Comparison of ENCODE assay signal across 25 mouse cellular contexts in genomic region chr8:61865365-61865764, GRCm38 (mm10). TPM values are rescaled to one million over a fixed set of nuclear protein-coding genes. Genes with fewer than 3 reads are reported as not detected.
DNase-seq lines count a peak whose midpoint lies in the region; ATAC-seq and TF ChIP-seq lines count a peak whose summit lies in the region.
"Had no signal": no experiment of that assay in that cellular context is flagged by ENCODE, and none has a peak within 500 bp of the region (broad histone marks: within the 10 kb centered on the region; RNA-seq: fewer than 3 reads in every experiment).

No protein-coding gene starts in this region.

- no peaks in the 10 kb centered on the region for H3K27me3 ChIP-seq in forebrain, embryonic 14.5 days (replicated peaks; ENCODE audit: control insufficient read depth, insufficient read depth, low read length)
- H3K27me3 ChIP-seq in forebrain, embryonic 11.5 days (ENCODE audit: control insufficient read depth, insufficient read depth, low read length): no peaks in the 10 kb centered on the region
- no peaks in the 10 kb centered on the region for H3K27me3 ChIP-seq in forebrain, postnatal 0 days (ENCODE audit: insufficient read depth, low read length)
- no peaks in the 10 kb centered on the region for H3K27me3 ChIP-seq in forebrain, embryonic 10.5 days (ENCODE audit: poor library complexity, severe bottlenecking)
- no peaks in the 10 kb centered on the region for H3K27me3 ChIP-seq in kidney, adult 2 months (replicated peaks; ENCODE audit: control insufficient read depth, insufficient read depth, low read length)
- H3K27me3 ChIP-seq in kidney, embryonic 15.5 days: no peaks in the 10 kb centered on the region
- H3K27me3 ChIP-seq: embryonic facial prominence, embryonic 13.5 days; hindbrain, embryonic 12.5 days; intestine, embryonic 15.5 days had no signal

- DNase-seq in forebrain, embryonic 14.5 days (ENCODE audit: low spot score): peak; percentile 58
- no peak for DNase-seq in forebrain, embryonic 11.5 days (ENCODE audit: low spot score)
- DNase-seq in forebrain, postnatal 0 days: peak; percentile 41
- DNase-seq in forebrain, embryonic 10.5 days (ENCODE audit: extremely low spot score, low spot score): no peak
- DNase-seq in kidney, adult 2 months: peak; percentile 9
- peak; percentile 24 to 29 for DNase-seq in right cerebral cortex, postnatal 10 days (ENCODE audit: low spot score in 2 of 2)
- no peak for DNase-seq in right cerebral cortex, adult 18-20 months
- DNase-seq: adrenal gland, postnatal 10 days; adrenal gland, postnatal 36 days; cerebellum, adult 11-12 months; cerebellum, adult 8-10 months; cerebellum, postnatal 36 days; embryo, embryonic 11 days; gastrocnemius, adult 2 months; gastrocnemius, postnatal 14 days; heart, adult 11 months; kidney, adult 11 months had no signal

- H3K4me3 ChIP-seq in forebrain, embryonic 14.5 days (ENCODE audit: low read depth, low read length): no peak overlapping the region
- H3K4me3 ChIP-seq in forebrain, embryonic 11.5 days (ENCODE audit: low read depth, low read length): no peak overlapping the region
- H3K4me3 ChIP-seq in forebrain, postnatal 0 days (ENCODE audit: low read depth, low read length): no peak overlapping the region
- no peak overlapping the region for H3K4me3 ChIP-seq in forebrain, embryonic 10.5 days
- no peak overlapping the region for H3K4me3 ChIP-seq in kidney, adult 2 months (ENCODE audit: insufficient read depth, low read depth, low read length)
- no peak overlapping the region for H3K4me3 ChIP-seq in kidney, embryonic 15.5 days (replicated peaks)
- H3K4me3 ChIP-seq: embryonic facial prominence, embryonic 10.5 days; embryonic facial prominence, embryonic 13.5 days; erythroblast, embryonic 14.5 days; gastrocnemius, adult 2 months; hindbrain, embryonic 12.5 days; intestine, embryonic 15.5 days had no signal

- TF ChIP-seq CTCF in forebrain, postnatal 0 days (IDR thresholded peaks at IDR 0.05; ENCODE audit: low read depth): no peak
- TF ChIP-seq CTCF in kidney, adult 2 months (conservative IDR thresholded peaks at IDR 0.05; ENCODE audit: insufficient read depth, insufficient read length, low read depth, low read length): no peak

- peak; percentile 50; the same call in 1 of the 2 replicates for ATAC-seq in forebrain, embryonic 14.5 days
- ATAC-seq in forebrain, embryonic 11.5 days (replicated peaks; ENCODE audit: low FRiP score): no peak
- peak; percentile 80 for ATAC-seq in forebrain, postnatal 0 days
- no peak for ATAC-seq in kidney, embryonic 15.5 days (replicated peaks; ENCODE audit: low FRiP score)
- ATAC-seq: intestine, embryonic 15.5 days; Patski had no signal

- H3K9ac ChIP-seq in forebrain, embryonic 14.5 days (ENCODE audit: low read length): no peak overlapping the region
- H3K9ac ChIP-seq in forebrain, embryonic 11.5 days (ENCODE audit: low read length): no peak overlapping the region
- no peak overlapping the region for H3K9ac ChIP-seq in forebrain, postnatal 0 days
- H3K9ac ChIP-seq in kidney, embryonic 15.5 days: no peak overlapping the region
- H3K9ac ChIP-seq: embryonic facial prominence, embryonic 13.5 days; hindbrain, embryonic 12.5 days; intestine, embryonic 15.5 days had no signal

- no peak overlapping the region for H3K4me2 ChIP-seq in forebrain, embryonic 14.5 days (ENCODE audit: low read length)
- H3K4me2 ChIP-seq in forebrain, embryonic 11.5 days (ENCODE audit: low read depth, low read length, severe bottlenecking): no peak overlapping the region
- H3K4me2 ChIP-seq in forebrain, postnatal 0 days (ENCODE audit: low read depth): no peak overlapping the region
- H3K4me2 ChIP-seq in kidney, embryonic 15.5 days: no peak overlapping the region
- H3K4me2 ChIP-seq: embryonic facial prominence, embryonic 13.5 days; heart, embryonic 11.5 days; hindbrain, embryonic 12.5 days; intestine, embryonic 15.5 days had no signal

- WGBS in forebrain, embryonic 14.5 days: 51% methylated on average over 7 of the region's 7 CpGs
- WGBS in forebrain, embryonic 11.5 days: 88% methylated on average over 7 of the region's 7 CpGs
- WGBS in forebrain, postnatal 0 days: 37% methylated on average over 7 of the region's 7 CpGs
- WGBS in forebrain, embryonic 10.5 days: 90% methylated on average over 7 of the region's 7 CpGs
- WGBS in kidney, adult 2 months: 81% methylated on average over 7 of the region's 7 CpGs
- WGBS in kidney, embryonic 15.5 days: 89% methylated on average over 7 of the region's 7 CpGs

- no peaks in the 10 kb centered on the region for H3K4me1 ChIP-seq in forebrain, embryonic 14.5 days (ENCODE audit: control insufficient read depth, insufficient read depth, low read length)
- no peaks in the 10 kb centered on the region for H3K4me1 ChIP-seq in forebrain, embryonic 11.5 days (replicated peaks; ENCODE audit: control insufficient read depth, insufficient read depth, low read length)
- H3K4me1 ChIP-seq in forebrain, postnatal 0 days (ENCODE audit: insufficient read depth): no peaks in the 10 kb centered on the region
- H3K4me1 ChIP-seq in forebrain, embryonic 10.5 days: no peaks in the 10 kb centered on the region
- no peaks in the 10 kb centered on the region for H3K4me1 ChIP-seq in kidney, adult 2 months (ENCODE audit: control insufficient read depth, insufficient read depth, low read length)
- H3K4me1 ChIP-seq in kidney, embryonic 15.5 days: no peaks in the 10 kb centered on the region
- H3K4me1 ChIP-seq: embryonic facial prominence, embryonic 10.5 days; hindbrain, embryonic 12.5 days; intestine, embryonic 15.5 days had no signal

- H3K27ac ChIP-seq in forebrain, embryonic 14.5 days (ENCODE audit: low read depth, low read length): no peak overlapping the region
- no peak overlapping the region for H3K27ac ChIP-seq in forebrain, embryonic 11.5 days (ENCODE audit: low read depth, low read length)
- no peak overlapping the region for H3K27ac ChIP-seq in forebrain, postnatal 0 days (ENCODE audit: low read depth, low read length)
- H3K27ac ChIP-seq in forebrain, embryonic 10.5 days: no peak overlapping the region
- H3K27ac ChIP-seq in kidney, adult 2 months (ENCODE audit: insufficient read depth, low read depth, low read length): no peak overlapping the region
- H3K27ac ChIP-seq in kidney, embryonic 15.5 days: no peak overlapping the region
- H3K27ac ChIP-seq: embryonic facial prominence, embryonic 10.5 days; embryonic facial prominence, embryonic 13.5 days; gastrocnemius, adult 2 months; hindbrain, embryonic 12.5 days; intestine, embryonic 15.5 days had no signal

- TF ChIP-seq POLR2A in kidney, adult 2 months (IDR thresholded peaks at IDR 0.05; ENCODE audit: low read depth, low read length): no peak

- no peaks in the 10 kb centered on the region for H3K36me3 ChIP-seq in forebrain, embryonic 14.5 days (ENCODE audit: control insufficient read depth, insufficient read depth, low read length)
- H3K36me3 ChIP-seq in forebrain, embryonic 11.5 days (ENCODE audit: control insufficient read depth, insufficient read depth, low read length): no peaks in the 10 kb centered on the region
- H3K36me3 ChIP-seq in forebrain, postnatal 0 days (ENCODE audit: insufficient read depth): no peaks in the 10 kb centered on the region
- no peaks in the 10 kb centered on the region for H3K36me3 ChIP-seq in forebrain, embryonic 10.5 days (replicated peaks)
- H3K36me3 ChIP-seq in kidney, adult 2 months (ENCODE audit: control insufficient read depth, insufficient read depth, low read length): no peaks in the 10 kb centered on the region
- H3K36me3 ChIP-seq in kidney, embryonic 15.5 days: no peaks in the 10 kb centered on the region
- H3K36me3 ChIP-seq: embryonic facial prominence, embryonic 10.5 days; embryonic facial prominence, embryonic 13.5 days; hindbrain, embryonic 12.5 days; intestine, embryonic 15.5 days had no signal

- H3K9me3 ChIP-seq in forebrain, embryonic 14.5 days (replicated peaks; ENCODE audit: control insufficient read depth, low read length): no peaks in the 10 kb centered on the region
- no peaks in the 10 kb centered on the region for H3K9me3 ChIP-seq in forebrain, embryonic 11.5 days (ENCODE audit: control insufficient read depth, low read length)
- no peaks in the 10 kb centered on the region for H3K9me3 ChIP-seq in forebrain, postnatal 0 days (ENCODE audit: low read length)
- H3K9me3 ChIP-seq in forebrain, embryonic 10.5 days: no peaks in the 10 kb centered on the region
- no peaks in the 10 kb centered on the region for H3K9me3 ChIP-seq in kidney, embryonic 15.5 days (replicated peaks)
- H3K9me3 ChIP-seq: embryonic facial prominence, embryonic 10.5 days; embryonic facial prominence, embryonic 13.5 days; hindbrain, embryonic 12.5 days; intestine, embryonic 15.5 days had no signal

RNA-seq across cellular contexts. Expression of gene Palld, which starts 37.1 kb away (rescaled TPM):
- polyA plus RNA-seq in forebrain, embryonic 14.5 days (2014; fragmentation: Nextera tagmentation; extraction: Ambion mirVana): 14.3 and 15.9 TPM in 2 replicates
- polyA plus RNA-seq in forebrain, embryonic 11.5 days (2014; fragmentation: Nextera tagmentation; extraction: Ambion mirVana): 49.4 and 56.7 TPM in 2 replicates
- 4.1 and 11.0 TPM in 2 replicates for total RNA-seq in forebrain, postnatal 0 days (2014; rRNA removed)
- polyA plus RNA-seq in forebrain, postnatal 0 days (2015; fragmentation: Nextera tagmentation; extraction: Ambion mirVana): 6.6 and 10.7 TPM in 2 replicates
- polyA plus RNA-seq in forebrain, embryonic 10.5 days (2016; fragmentation: Nextera tagmentation; extraction: Ambion mirVana): 48.8 and 51.6 TPM in 2 replicates
- polyA plus RNA-seq in kidney, adult 2 months (2012; rRNA removed): 37.3 and 47.5 TPM in 2 replicates
- polyA plus RNA-seq in kidney, embryonic 15.5 days (2015; fragmentation: Nextera tagmentation; extraction: Ambion mirVana): 62.4 and 76.7 TPM in 2 replicates

Comparison
In these comparisons a context has a peak if more than half of its experiments do, and no peak if none do; other contexts are left out.
1. ATAC-seq: peak in forebrain, embryonic 14.5 days (single experiment) and forebrain, postnatal 0 days (single experiment); none in forebrain, embryonic 11.5 days (single experiment) and kidney, embryonic 15.5 days (single experiment).
2. DNase-seq: peak in forebrain, embryonic 14.5 days (single experiment), forebrain, postnatal 0 days (single experiment), kidney, adult 2 months (single experiment) and right cerebral cortex, postnatal 10 days (2 of 2); none in forebrain, embryonic 11.5 days (single experiment), forebrain, embryonic 10.5 days (single experiment) and right cerebral cortex, adult 18-20 months (single experiment).